Mouse (Mus musculus) intestine, embryonic 14.5 days (tissue): ENCODE data around the gene Hexb. TPM values are rescaled to one million over a fixed set of nuclear protein-coding genes. Genes with fewer than 3 reads are reported as not detected.
A peak's percentile ranks its signal among the peaks of the same experiment; 100 is the strongest.
"Not testable (repeated sequence)": the region's sequence is repeated elsewhere in the genome, so short reads cannot be mapped to it uniquely, and the experiment has no call there.

Experiments used
- ATAC-seq: fragments of 200-750 bp; cut with Nextera tagmentation; replicated peaks from 2 replicates; pipeline ENCODE4 v1.8.0; 2017; ENCODE audit warnings: low read depth, moderate number of reproducible peaks, moderate TSS enrichment, moderate library complexity; ENCODE audit not compliant: low FRiP score, low TSS enrichment
- DNase-seq: peaks from one replicate; pipeline ENCODE4 v3.0.0-alpha.2; 2018; ENCODE audit warnings: low spot score
- H3K27ac ChIP-seq: fragments of 300-500 bp; sonication (generic); 2 replicates; pipeline ENCODE4 v1.5.1; 2014; ENCODE audit warnings: low read depth, mild to moderate bottlenecking, control low read depth
- H3K27me3 ChIP-seq: fragments of 300-500 bp; sonication (generic); replicated peaks from 2 replicates; pipeline ENCODE4 v1.6.1; 2014; ENCODE audit warnings: low read length, control low read depth; ENCODE audit not compliant: control insufficient read depth, insufficient read depth
- H3K36me3 ChIP-seq: fragments of 300-500 bp; sonication (generic); 2 replicates; pipeline ENCODE4 v1.6.1; 2014; ENCODE audit warnings: low read length, control low read depth; ENCODE audit not compliant: control insufficient read depth, insufficient read depth
- H3K4me1 ChIP-seq: fragments of 300-500 bp; sonication (generic); replicated peaks from 2 replicates; pipeline ENCODE4 v1.6.1; 2014; ENCODE audit warnings: low read length, control low read depth, mixed read lengths; ENCODE audit not compliant: control insufficient read depth, insufficient read depth
- H3K4me2 ChIP-seq: fragments of 300-500 bp; sonication (generic); 2 replicates; pipeline ENCODE4 v1.6.1; 2014; ENCODE audit warnings: low read length
- H3K4me3 ChIP-seq: fragments of 300-500 bp; sonication (generic); 2 replicates; pipeline ENCODE4 v1.5.1; 2014; ENCODE audit warnings: low read depth, low read length, control low read depth, mixed read lengths
- H3K9ac ChIP-seq: fragments of 300-500 bp; sonication (generic); 2 replicates; pipeline ENCODE4 v1.6.1; 2014; ENCODE audit warnings: mild to moderate bottlenecking, low read length
- H3K9me3 ChIP-seq: fragments of 300-500 bp; sonication (generic); 2 replicates; pipeline ENCODE4 v1.6.1; 2016; ENCODE audit warnings: low read length, control low read depth; ENCODE audit not compliant: control insufficient read depth
- WGBS: fragments of 180-500 bp; shearing (Covaris S2); extraction: QIAGEN DNeasy Blood & Tissue Kit; methylation state at CpG from one replicate; pipeline ENCODE4 v1.1.7; 2014; 5-methylcytosine and 5-hydroxymethylcytosine counted together
- polyA plus RNA-seq: library from polyadenylated mRNA; unstranded; fragments of >200 nt; fragmentation: Nextera tagmentation; extraction: Ambion mirVana; gene quantifications from 2 replicates; pipeline ENCODE4 v1.2.1, GENCODE M21; 2014

Hexb gene
- polyA plus RNA-seq, 1 experiment from 2014 or later = 52.4 TPM

DNA sequence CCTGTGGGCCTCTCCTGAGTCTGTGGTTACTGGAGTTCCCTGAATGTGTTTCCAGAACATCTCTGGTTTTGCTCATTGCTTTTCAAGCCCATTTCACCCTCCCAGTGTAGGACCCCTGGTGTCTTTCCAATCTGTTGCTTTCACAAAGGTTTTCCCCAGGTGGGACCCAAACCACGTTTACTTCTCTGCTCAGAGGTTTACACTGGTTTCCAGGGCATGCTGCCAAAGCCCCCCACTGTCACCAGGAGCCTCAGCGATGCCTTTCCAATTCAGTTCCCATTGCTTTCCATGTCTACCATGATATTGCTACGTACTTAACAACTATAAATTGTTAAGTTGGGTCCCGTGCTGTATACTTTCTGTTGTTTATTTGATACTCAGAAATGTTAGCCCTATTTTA lies 15.3 kb downstream of the Hexb start:
- no peaks in the 10 kb centered on the region for H3K9me3 ChIP-seq
- peaks cover 8% of the 10 kb centered on the region; the same call in 1 of the 2 replicates for H3K4me1 ChIP-seq
- peaks cover 35% of the 10 kb centered on the region for H3K36me3 ChIP-seq
- no peak for ATAC-seq
- DNase-seq = no peak
- no peak overlapping the region for H3K4me3 ChIP-seq
- no peaks in the 10 kb centered on the region for H3K27me3 ChIP-seq
- no peak overlapping the region for H3K9ac ChIP-seq
- WGBS = 78% methylated on average over 4 of the region's 4 CpGs
- no peak overlapping the region for H3K27ac ChIP-seq
- H3K4me2 ChIP-seq = no peak overlapping the region

DNA sequence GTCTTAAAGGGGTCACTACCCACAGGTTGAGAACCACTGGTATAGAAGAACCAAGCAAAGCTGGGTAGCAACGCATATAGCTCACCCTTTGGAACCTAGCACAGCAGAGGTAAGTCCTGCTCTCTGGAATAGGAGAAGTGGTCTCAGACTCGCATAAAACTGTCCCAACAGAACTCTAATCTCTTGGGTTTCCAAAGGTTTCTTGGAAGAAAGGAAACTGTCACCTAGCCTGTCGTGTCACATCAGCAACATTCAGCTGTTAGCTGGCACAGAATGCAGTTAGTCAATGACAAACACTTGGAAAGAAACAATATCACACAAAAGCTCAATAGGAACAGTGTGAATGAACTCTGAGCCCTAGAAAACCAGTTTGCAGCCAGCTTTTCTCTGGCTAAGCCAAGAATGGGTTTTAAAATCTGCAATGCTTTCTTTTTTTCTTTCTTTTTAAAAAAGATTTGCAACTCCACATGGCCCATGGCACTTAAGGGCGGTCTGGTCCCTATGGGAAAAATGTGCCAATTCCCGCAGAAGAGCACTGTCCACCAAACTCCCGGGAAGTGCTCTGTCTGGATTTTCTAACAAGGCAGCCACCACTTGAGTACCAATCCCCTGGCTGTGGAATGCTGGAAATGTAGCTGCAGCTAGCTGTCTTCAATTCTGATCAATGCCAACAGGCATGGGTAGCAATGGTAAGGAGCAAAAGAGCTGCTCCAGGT lies 17.9 kb downstream of the Hexb start:
- ATAC-seq (no peak), DNase-seq (no peak)
- no peak overlapping the region for H3K9ac ChIP-seq
- H3K27ac ChIP-seq = no peak overlapping the region
- H3K9me3 ChIP-seq = no peaks in the 10 kb centered on the region
- no peak overlapping the region for H3K4me3 ChIP-seq
- no peaks in the 10 kb centered on the region for H3K27me3 ChIP-seq
- 84% methylated on average over 6 of the region's 6 CpGs for WGBS
- H3K4me2 ChIP-seq = no peak overlapping the region
- H3K36me3 ChIP-seq = peaks cover 58% of the 10 kb centered on the region
- peaks cover 8% of the 10 kb centered on the region; the same call in 1 of the 2 replicates for H3K4me1 ChIP-seq

DNA sequence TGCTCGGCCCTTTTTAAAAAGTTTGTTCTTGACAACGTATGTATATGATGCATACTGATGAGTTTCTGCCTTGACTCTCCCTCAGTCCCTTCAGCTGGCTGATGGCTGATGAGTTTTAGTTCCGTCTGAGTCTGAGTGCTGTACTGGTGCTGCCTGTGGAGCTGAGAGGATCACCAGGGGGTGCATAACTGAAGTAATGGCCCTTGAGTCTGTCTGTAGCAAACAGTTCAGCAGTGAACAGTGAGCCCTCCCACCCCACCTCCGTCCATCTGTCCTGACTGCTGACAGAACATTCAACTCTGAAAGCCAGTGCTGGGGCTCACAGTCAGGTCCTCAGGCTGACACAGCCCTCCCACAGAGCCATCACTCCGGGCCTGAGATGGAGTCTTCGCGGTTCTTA lies 19.2 kb downstream of the Hexb start:
- Histone ChIP-seq H3K4me1 (no peaks in the 10 kb centered on the region), H3K27ac (no peak overlapping the region), H3K9me3 (no peaks in the 10 kb centered on the region), H3K4me3 (no peak overlapping the region), H3K36me3 (peaks cover 71% of the 10 kb centered on the region), H3K4me2 (no peak overlapping the region), H3K9ac (no peak overlapping the region), H3K27me3 (no peaks in the 10 kb centered on the region)
- 83% methylated on average over 7 of the region's 7 CpGs for WGBS
- no peak for DNase-seq
- ATAC-seq = no peak

DNA sequence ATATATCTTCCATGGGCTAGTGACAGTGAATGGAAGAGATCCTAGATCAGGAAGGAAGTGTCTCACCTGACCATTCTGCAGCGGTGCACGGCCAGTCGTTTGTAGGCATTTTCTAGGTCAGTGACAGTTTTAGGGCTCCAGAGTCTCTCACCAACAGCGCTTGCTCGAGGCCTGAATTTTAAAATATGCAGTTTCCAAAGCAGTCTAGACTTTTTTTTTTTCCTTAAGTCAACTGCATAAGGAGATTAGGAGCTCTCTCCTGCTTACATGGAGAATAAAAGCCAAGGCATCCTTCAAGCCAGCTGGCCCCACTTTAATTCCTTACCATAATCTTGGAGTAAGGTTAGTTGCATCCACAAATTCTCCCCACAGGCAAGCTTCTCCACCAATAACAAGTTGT lies 21.4 kb downstream of the Hexb start:
- Histone ChIP-seq H3K36me3 (peaks cover 90% of the 10 kb centered on the region), H3K4me1 (no peaks in the 10 kb centered on the region), H3K9me3 (no peaks in the 10 kb centered on the region), H3K4me3 (no peak overlapping the region), H3K27me3 (no peaks in the 10 kb centered on the region), H3K4me2 (no peak overlapping the region), H3K9ac (no peak overlapping the region), H3K27ac (no peak overlapping the region)
- no peak for DNase-seq
- WGBS = 82% methylated on average over 5 of the region's 5 CpGs
- no peak for ATAC-seq

DNA sequence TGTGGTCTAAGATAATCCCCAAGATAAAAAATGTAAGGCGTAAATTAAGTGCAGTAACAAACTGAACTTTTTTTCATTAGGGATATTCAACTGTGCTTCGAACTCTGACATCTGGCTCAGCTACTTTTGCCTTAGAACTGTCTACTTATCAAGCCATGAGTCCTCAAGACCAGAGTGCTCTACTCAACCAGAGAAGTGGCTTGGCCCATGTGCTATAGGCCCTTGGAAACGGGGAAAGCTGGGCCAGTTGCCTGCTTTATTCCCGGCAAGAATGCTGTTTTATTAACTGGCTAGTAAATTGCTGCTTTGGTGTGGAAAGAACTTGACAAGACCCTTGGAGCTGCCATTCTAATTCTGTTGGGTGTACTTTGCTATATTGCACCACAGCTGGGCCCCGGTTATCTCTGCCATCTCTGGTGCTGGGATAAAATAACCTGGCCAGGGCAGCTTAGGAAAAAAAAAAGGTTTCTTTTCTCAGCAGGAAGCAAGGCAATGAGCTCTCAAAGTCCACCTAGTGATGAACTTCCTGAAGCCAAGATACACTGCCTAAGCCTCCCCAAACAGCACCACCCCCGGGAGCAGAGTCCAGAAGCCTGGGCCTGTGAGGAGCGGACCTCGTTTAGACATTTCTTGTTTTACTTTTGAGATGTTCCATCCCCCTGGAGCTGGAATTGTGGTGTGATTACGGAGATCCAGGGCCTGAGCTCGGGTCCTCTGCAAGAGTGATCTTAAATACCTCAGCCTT lies 22.5 kb downstream of the Hexb start:
- no peak overlapping the region; the same call in 1 of the 2 replicates for H3K27ac ChIP-seq
- no peak overlapping the region for H3K4me3 ChIP-seq
- no peaks in the 10 kb centered on the region for H3K9me3 ChIP-seq
- DNase-seq (peak; percentile 56), ATAC-seq (0 out of 2 replicates have a peak, but pooled peaks have one; percentile 50)
- no peaks in the 10 kb centered on the region for H3K27me3 ChIP-seq
- WGBS = 77% methylated on average over 10 of the region's 10 CpGs
- H3K36me3 ChIP-seq = peaks cover 91% of the 10 kb centered on the region
- no peaks in the 10 kb centered on the region for H3K4me1 ChIP-seq
- H3K4me2 ChIP-seq = no peak overlapping the region
- H3K9ac ChIP-seq = no peak overlapping the region

DNA sequence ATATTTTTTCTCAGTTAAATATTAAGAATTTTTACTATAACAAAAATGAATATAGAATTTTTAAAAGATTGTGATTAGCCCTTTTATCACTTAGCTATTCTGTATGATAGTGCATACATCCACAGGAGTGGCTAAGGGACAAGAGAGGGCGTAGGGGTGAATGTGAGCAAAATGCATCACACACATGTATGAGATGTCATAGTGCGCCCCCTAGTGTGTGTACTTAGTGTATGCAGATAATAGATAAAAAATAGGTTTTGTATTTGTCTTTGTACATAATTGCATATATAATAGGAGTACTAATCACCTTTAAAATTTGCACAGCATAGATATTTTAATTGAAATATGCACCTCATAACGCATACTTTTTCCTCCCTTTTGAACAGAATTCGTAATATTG lies 52.3 kb downstream of the Hexb start:
- Histone ChIP-seq H3K4me2 (no peak overlapping the region), H3K9me3 (no peaks in the 10 kb centered on the region), H3K4me3 (no peak overlapping the region), H3K9ac (no peak overlapping the region), H3K36me3 (peaks cover 69% of the 10 kb centered on the region), H3K27ac (no peak overlapping the region), H3K4me1 (no peaks in the 10 kb centered on the region), H3K27me3 (no peaks in the 10 kb centered on the region)
- ATAC-seq (no peak), DNase-seq (no peak)
- WGBS = 61% methylated on average over 4 of the region's 4 CpGs

DNA sequence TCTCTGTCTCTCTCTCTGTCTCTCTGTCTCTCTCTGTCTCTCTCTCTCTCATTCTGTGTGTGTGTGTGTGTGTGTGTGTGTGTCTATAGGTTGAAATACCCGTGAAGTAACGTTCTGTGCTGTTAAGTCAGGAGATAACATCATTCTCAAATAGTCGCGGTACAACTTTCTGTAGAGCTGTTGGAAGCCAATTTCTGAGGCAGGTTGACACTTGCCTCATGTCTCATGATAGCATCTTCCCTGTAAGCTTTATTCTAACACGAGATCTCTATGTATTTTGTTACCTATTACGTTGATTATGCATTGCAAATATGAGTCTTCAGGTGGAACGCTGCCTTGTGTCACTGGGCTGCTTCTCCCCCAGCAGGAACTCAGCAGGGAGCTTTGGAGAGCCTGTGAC lies 55.8 kb downstream of the Hexb start:
- DNase-seq (no peak), ATAC-seq (no peak)
- no peaks in the 10 kb centered on the region for H3K27me3 ChIP-seq
- H3K4me1 ChIP-seq = 0 out of 2 replicates have a peak, but pooled peaks cover 3% of the 10 kb centered on the region
- no peaks in the 10 kb centered on the region for H3K9me3 ChIP-seq
- H3K36me3 ChIP-seq = peaks cover 35% of the 10 kb centered on the region
- H3K9ac ChIP-seq = no peak overlapping the region
- H3K27ac ChIP-seq = no peak overlapping the region
- no peak overlapping the region for H3K4me3 ChIP-seq
- no peak overlapping the region for H3K4me2 ChIP-seq
- WGBS = 89% methylated on average over 7 of the region's 7 CpGs

DNA sequence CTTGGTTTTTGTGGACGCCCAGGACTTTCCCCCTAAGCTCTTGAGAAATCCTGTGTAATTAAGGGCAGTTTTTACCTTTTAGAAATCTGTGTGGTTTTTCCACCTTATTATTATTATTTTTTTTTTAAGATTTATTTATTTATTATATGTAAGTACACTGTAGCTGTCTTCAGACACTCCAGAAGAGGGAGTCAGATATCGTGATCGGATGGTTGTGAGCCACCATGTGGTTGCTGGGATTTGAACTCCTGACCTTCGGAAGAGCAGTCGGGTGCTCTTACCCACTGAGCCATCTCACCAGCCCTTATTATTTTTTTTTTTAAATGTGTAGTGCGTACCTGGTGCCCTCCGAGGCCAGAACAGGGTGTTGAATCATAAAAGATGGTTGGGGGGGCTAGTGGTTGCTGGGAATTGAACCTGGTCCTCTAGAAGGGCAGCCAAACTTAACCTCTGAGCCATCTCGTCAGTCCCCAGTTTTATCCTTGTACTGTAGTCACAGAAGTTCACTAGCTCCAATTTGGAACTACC lies 59.7 kb downstream of the Hexb start:
- H3K9ac ChIP-seq = peak overlapping the region; percentile 85
- not testable (repeated sequence) for H3K27me3 ChIP-seq, DNase-seq, H3K4me1 ChIP-seq, ATAC-seq, H3K9me3 ChIP-seq
- 28% methylated on average over 8 of the region's 8 CpGs for WGBS
- peak overlapping the region; percentile 75 for H3K4me2 ChIP-seq
- H3K4me3 ChIP-seq = peak overlapping the region; percentile 95
- peaks cover 29% of the 10 kb centered on the region for H3K36me3 ChIP-seq
- peak overlapping the region; percentile 71; the same call in 1 of the 2 replicates for H3K27ac ChIP-seq
